Mouse (Mus musculus): Measurements from ENCODE around the gene Il1rn.

Gene Il1rn

GRCm38 (mm10) chr2:24336545-24336944 is at the start of gene Il1rn:
Il1rn (plus strand) TSS chr2:24336853.
- in situ Hi-C loops (cut with MboI, MseI): no loop called here

- in situ Hi-C loops (cut with MboI, MseI): loop anchor here (5.0 kb wide), 1 partner anchor 271 kb away; no protein-coding TSS in a partner anchor
Observed at GRCm38 (mm10) chr2:24290896-24291295, 45.8 kb upstream of the Il1rn start, which contains the start of gene Il1f10. Il1f10 (plus strand) TSS chr2:24291196.

DNA sequence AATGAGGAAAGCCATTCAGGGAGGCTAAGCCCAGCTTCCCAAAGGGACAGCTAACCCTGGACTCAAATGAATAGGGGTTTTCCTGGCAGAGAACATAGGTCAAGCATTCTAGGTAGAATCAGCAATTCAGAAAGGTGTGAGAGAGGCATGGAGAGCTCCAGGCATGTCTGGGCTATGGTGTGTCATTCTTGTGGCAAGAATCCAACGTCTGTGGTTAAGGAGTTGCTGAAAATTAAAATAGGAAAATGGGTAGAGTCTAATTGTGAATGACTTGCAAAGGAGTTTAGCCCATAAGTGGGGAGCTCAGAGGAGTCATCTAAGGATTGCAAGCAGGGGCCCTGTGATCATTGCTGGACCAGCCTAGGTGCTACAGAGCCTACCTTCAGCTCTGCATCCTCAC is 42.0 kb upstream of the Il1rn start:
- in situ Hi-C loops (cut with MboI, MseI): loop anchor here (5.0 kb wide), 2 partner anchors 113 to 268 kb away; no protein-coding TSS in a partner anchor

GRCm38 (mm10) chr2:24296837-24297236 is 39.8 kb upstream of the Il1rn start:
- in situ Hi-C loops (cut with MboI, MseI): loop anchor here (5.0 kb wide), 1 partner anchor 110 kb away; no protein-coding TSS in a partner anchor

DNA sequence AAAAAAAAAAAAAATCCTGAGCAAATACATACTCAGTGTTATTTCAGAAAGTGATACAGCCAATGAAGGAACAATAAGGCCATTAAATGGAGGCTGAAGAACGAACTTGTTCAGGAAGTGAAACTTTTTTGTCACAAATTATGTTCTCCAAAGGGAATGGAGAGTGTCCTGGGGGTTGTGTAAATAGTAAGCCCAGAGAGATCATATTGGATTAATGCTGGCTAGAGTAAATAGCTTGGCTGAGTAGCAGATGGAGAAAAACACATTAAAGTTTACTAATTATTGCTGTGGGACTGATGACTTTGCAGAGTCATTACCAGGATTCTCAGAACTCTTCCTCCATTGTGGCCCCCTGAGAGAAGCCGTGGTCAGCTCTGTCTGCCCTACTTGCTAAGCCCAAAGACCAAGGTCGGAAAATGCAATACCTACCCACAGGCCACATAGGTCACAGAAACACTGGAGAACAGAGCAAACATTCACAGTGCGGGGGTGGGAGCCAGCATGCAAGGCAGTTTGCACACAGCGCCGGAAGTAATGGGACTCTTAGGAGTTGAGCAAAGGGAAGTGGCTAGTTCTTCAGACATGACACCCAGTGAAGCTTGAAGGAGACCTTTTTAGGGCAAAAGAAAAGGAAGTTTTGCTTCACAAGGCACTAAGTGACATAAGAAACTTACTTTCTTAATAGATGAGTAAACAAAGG is 25.2 kb upstream of the Il1rn start:
- in situ Hi-C loops (cut with MboI, MseI): no loop called here

- in situ Hi-C loops (cut with MboI, MseI): no loop called here
Observed at GRCm38 (mm10) chr2:24316919-24317318, 19.7 kb upstream of the Il1rn start.

- in situ Hi-C loops (cut with MboI, MseI): no loop called here
Observed at GRCm38 (mm10) chr2:24317919-24318598, 18.6 kb upstream of the Il1rn start.

GRCm38 (mm10) chr2:24335333-24335732 is 1.3 kb upstream of the Il1rn start:
- in situ Hi-C loops (cut with MboI, MseI): no loop called here

- in situ Hi-C loops (cut with MboI, MseI): no loop called here
Observed at GRCm38 (mm10) chr2:24341395-24341885, 4.8 kb downstream of the Il1rn start.

DNA sequence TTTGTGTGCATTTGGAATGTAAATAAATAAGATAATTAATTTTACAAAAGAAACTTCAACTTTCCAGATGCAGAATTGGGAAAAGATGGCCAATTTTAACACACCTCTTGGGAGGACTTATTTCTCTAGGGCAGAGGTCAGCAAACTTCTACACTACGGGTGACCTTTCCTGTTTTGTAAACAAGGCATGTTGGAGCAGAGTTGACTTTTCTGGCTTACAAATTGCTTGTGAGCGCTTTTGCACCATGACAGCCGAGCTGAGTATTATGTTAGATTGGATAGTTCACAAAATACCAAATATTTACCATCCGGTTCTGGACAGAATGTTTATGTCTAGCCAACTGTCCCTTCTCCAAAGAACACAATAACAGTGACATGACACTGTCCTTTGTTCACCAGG is 8.0 kb downstream of the Il1rn start:
- in situ Hi-C loops (cut with MboI, MseI): no loop called here

DNA sequence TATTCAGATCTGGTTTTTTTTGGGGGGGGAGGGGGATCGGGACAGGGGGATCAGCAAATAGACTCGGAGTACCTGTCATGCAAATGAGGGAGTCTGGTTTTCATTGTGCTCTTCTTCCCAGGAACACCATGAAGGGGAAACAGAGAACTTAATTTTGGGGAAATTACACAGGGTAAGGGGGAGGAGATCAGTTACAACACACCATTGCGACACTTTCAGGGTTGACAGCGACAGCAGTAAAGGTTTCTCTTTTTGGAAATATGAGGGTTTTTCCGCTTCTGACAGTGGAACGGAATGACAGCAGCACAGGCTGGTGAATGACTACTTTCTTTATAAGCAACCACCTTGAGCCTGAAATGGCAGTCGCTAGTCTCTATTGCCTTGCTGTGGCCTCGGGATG is 8.4 kb downstream of the Il1rn start:
- in situ Hi-C loops (cut with MboI, MseI): no loop called here

- in situ Hi-C loops (cut with MboI, MseI): no loop called here
Observed at GRCm38 (mm10) chr2:24347926-24348325, 11.3 kb downstream of the Il1rn start.

GRCm38 (mm10) chr2:24351159-24351558 is 14.5 kb downstream of the Il1rn start:
- in situ Hi-C loops (cut with MboI, MseI): loop anchor here (25.0 kb wide), 1 partner anchor 764 kb away; no protein-coding TSS in a partner anchor

DNA sequence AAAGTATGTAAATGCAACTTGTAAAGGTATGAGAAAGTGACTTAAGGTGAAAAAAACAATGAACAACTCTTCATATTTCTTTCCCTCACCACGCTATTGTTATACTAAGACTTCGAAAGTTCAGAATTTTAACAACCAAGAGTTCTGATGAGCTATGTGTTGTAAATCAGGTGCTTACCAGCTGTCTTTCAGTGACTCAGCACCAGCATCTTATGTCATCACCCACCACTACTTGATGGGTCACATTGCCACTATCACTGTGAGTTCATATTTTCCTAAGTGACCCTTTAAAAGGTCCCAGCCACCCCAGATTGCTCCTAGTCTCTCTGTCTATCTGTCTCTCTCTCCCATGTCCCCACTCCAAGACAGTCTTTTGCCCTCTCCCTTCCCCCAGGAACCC is 16.4 kb downstream of the Il1rn start:
- in situ Hi-C loops (cut with MboI, MseI): loop anchor here (25.0 kb wide), 1 partner anchor 766 kb away; no protein-coding TSS in a partner anchor

DNA sequence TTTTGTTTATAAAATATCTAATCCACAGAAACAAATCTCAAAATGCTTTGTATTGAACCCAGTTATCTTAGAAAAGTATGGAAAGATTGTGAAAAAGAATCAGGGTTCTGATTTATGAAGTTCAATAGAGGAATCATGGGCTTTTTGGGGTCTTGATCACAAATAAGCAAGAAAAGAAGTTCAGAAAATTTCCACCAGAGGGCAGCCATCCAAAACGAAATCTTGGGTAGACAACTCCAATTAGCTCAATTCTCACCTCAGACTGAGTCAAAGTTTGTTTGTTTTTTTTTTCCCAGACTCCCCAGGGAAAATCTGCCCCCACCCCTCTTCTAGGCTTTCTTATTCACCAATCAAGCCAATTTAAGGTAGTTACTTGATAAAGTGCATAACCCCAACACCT is 21.0 kb downstream of the Il1rn start:
- in situ Hi-C loops (cut with MboI, MseI): loop anchor here (25.0 kb wide), 1 partner anchor 770 kb away; no protein-coding TSS in a partner anchor

DNA sequence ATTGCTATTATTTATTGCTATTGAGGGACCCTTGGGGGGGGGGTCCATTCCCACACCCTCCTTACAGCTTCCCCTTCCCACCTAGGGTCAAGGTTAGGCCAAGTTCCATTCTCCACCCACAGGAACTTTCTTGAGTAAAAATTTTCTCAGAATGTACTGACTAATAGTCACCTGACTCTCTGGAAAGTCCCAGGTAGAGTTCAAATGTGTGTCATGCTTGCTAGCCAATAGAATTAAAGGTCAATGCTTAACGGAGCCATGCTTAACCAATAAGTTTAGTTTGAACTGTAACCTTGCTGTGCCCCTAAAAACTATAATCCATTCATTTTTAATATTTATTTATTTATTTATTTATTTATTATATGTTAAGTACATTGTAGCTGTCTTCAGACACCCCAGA is 22.7 kb downstream of the Il1rn start:
- in situ Hi-C loops (cut with MboI, MseI): loop anchor here (25.0 kb wide), 1 partner anchor 772 kb away; no protein-coding TSS in a partner anchor

DNA sequence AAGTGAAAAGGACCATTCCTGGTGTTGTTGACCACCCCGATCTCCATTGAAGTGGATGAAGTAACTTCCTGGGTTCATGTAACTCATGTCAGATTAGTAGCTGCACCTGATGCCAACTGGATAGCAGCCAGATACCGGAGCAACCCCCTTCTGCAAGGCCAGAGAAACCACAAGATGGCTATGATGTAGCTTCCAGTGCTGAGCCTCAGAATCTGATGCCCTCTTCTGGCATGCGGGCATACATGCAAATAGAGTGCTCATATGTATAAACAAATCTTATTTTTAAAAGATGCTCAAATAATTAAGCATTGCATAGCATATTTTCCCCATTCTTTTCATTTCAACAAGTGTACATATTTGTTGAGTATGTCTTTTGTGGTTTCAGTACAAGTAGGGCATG is 27.2 kb downstream of the Il1rn start:
- in situ Hi-C loops (cut with MboI, MseI): loop anchor here (25.0 kb wide), 1 partner anchor 777 kb away; no protein-coding TSS in a partner anchor

DNA sequence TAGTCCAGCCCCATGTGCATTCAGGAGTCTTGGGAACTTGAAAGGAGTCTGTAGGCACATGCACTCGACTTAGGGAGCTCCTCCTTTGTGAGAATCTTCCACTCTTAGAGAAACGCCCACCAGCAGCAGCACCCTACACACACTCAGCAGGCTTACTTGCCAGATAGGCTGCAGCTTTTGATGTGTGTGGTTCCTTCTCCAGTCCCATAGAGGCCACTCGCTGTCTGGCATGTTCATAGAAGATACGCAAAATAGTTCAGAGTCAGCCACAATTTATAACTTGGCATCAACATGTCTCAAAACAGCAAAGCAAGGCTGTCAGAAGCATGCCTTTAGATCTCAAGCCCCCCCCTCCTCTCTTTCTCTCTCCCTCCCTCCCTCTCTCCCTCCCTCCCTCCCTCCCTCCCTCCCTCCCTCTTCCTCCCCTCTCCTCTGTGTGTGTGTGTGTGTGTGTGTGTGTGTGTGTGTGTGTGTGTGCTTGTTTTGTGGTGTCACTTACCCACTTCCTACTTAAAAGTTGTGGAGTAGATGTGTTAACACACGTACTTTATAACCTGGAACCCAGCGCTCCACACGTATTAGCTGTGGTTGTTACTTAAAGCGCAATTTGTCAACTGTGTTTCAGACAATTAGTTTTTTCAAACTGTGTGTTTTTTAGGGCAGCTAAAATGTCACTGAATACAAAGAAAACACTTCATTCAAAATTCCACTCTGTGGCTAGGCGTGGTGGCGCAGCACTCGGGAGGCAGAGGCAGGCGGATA is 29.7 kb downstream of the Il1rn start:
- in situ Hi-C loops (cut with MboI, MseI): loop anchor here (25.0 kb wide), 1 partner anchor 779 kb away; no protein-coding TSS in a partner anchor

DNA sequence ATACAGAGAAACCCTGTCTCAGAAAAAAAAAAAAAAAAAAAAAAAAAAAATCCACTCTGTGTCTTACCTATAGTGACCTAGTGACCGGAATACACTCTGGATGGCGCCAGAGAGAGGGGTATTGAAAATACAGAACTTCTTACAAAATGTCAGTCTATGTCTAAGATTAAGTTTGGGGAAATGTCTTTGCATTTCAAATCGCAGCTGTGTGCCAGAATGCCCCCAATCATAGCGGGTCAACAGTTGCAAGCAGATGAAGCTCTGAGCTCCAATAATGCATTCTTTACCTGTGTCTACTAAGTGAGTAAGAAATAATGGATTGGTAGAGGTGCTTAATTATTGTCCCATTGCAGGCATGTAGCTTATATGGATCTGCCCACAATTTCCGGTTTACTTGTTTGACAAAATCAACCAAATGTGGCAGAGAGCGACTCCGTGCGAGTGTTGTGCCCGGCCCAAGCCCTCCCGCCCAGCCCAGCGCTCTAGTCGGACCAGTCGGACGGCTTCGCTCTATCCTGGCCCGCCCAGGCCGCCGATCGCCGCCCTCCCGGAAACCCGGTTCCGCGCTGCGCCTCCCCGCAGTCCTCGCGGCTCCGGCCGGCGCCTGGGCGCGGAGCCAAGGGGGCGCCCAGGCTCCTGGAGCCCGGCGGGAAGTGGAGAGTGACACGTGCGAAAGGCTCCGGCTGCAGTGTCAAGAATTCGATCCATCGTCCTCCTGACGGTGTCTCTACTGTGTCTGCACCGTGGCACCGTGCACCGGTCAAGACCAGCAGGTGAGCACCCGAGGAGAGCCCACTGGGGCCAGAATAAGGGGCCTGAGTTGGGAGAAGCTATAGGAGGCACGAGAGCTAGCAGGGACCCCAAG is 30.6 kb downstream of the Il1rn start, which contains the start of gene Psd4:
Gene Psd4, plus strand, starts transcription at position 551 of the 865 bp plus-strand sequence.
- in situ Hi-C loops (cut with MboI, MseI): loop anchor here (25.0 kb wide), 1 partner anchor 780 kb away; no protein-coding TSS in a partner anchor

DNA sequence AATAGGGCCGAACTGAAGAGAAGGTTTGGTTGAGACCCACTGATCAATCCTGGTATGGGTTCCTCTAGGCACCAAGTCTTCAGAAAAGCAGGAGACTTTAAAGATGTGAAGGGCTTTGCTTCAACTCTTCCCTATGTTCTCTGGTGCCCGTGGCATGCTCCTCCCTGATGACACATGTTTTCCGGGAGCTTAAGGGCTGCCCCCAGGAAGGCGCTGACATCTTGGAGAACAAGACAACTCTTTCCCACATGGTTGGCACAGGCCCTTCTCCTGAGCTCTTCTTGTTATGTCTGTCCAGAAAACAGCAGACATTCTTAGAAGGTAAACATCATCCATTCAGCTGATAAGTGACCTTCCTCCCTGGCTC is 31.2 kb downstream of the Il1rn start:
- in situ Hi-C loops (cut with MboI, MseI): loop anchor here (25.0 kb wide), 1 partner anchor 781 kb away; no protein-coding TSS in a partner anchor
